Mouse (Mus musculus) small intestine, adult 2 months (tissue): ENCODE data around the gene Wnk4.

Experiments
- CTCF ChIP-seq: fragments of 200-500 bp; IDR thresholded peaks from 2 replicates; pipeline ENCODE4 v1.5.1; 2012; ENCODE audit warnings: low read depth, mild to moderate bottlenecking, control low read depth, inconsistent platforms, low read length, moderate library complexity, mixed read lengths; ENCODE audit not compliant: insufficient replicate concordance, insufficient read length; ENCODE audit errors: extremely low read depth
- POLR2A ChIP-seq: fragments of 200-500 bp; IDR thresholded peaks from 2 replicates; pipeline ENCODE4 v1.6.1; 2012; ENCODE audit warnings: low read depth, mild to moderate bottlenecking, control low read depth, inconsistent platforms, low read length, moderate library complexity

DNA sequence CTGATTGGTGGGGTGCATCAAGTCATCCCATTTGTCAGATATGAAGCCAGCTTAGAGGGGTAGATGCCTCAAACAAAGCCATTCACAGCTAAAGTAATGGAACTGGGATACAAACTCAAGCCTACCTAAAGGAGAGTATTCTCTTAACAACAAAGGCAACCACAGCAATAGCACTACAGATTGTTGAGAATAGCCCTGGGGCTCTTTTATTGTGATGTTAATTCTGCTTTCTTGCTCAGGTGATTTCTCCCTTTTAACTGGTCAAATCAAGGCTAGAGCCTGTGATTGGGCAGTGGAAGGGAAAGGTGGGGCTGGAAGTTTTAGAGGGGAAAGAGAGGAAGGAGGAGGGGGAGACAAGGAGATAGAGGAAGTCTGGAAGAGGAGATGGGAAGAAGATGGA, 26.2 kb upstream of the Wnk4 start:
- TF ChIP-seq CTCF (no peak), POLR2A (no peak)
